Mouse (Mus musculus) ovary, postnatal 14 days (tissue): ENCODE measurements around the gene Lactbl1.

Source experiments
- DNase-seq: peaks from one replicate; pipeline ENCODE4 v3.0.0; 2022; ENCODE audit warnings: low spot score

The Lactbl1 gene

GRCm38 (mm10) chr4:136622388-136622787 lies at the start of gene Lactbl1:
Gene Lactbl1 (plus strand): TSS chr4:136622621.
- DNase-seq, result no peak

DNA sequence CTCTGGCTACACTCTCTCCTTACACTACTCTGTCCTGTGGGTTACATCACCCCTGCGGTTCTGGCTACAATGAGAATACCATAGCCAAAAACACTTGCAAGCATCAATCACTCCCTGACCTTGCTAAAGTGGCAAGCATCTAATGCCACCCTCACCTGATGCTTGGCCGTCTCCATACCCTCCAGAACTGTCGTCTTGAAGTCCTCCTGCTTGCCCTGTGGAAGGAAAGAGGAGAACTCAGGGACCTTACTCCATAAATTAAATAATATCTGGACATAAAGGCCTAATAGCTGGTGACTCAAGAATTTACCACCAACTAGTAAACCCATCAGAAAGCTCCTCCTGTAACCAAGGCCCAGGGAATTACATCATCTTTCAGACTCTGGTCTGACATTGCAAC lies 40.5 kb upstream of the Lactbl1 start:
- no peak for DNase-seq

DNA sequence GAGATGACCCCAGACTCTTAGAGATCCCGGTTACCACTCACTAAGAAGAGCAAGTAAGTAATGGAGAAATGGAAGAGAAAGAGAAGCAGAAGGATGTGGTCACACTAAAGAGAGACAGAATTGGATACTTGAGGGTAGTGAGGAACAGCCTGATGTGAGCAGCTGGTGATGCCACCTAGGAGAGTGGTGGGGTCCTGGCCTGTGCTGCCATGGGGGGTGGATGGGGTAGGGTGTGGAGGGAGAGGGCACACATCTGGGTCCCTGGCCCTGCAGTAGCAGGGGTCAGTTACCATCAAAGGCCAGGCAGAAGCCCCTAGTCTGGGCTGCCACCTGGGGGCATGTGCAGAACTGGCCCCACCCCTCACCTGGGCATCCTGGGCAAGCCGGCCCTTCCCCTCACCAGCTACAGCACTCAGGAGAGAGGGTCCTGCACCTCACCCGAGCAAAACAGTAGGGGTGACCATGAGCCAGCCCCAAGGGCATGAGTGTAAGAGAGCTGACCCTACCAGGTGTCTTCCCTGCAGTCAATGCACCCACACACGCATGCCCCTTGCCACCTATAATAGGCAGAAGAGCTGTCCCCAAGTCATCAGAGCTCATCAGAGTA lies 35.1 kb upstream of the Lactbl1 start:
- no peak for DNase-seq

- DNase-seq, result no peak
These were observed 34.4 kb upstream of the Lactbl1 start for GRCm38 (mm10) chr4:136588003-136588402.

- DNase-seq, result no peak
These were observed 30.3 kb upstream of the Lactbl1 start for GRCm38 (mm10) chr4:136592111-136592510.

GRCm38 (mm10) chr4:136594006-136594405 lies 28.4 kb upstream of the Lactbl1 start:
- no peak for DNase-seq

DNA sequence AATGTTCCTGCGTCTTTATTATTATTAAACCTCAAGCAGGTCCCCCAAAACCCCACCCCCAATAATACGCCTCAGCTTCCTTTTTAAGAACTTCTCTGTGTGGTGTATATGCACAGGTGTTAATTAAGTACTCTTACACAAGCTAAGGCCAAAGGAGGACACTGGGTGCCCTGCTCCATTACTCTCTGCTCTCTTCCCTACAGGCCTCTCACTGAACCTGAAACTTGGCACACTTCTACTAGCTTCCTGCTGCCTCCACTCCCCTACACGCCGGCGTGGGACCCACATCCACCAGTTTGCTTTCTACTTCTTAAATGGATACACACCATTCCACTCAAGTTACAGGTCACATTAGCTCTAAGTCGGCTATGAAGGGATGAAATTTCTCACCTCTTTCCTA lies 27.2 kb upstream of the Lactbl1 start:
- DNase-seq, result no peak

- DNase-seq, result no peak
These were observed 24.0 kb upstream of the Lactbl1 start for GRCm38 (mm10) chr4:136598268-136598876.

DNA sequence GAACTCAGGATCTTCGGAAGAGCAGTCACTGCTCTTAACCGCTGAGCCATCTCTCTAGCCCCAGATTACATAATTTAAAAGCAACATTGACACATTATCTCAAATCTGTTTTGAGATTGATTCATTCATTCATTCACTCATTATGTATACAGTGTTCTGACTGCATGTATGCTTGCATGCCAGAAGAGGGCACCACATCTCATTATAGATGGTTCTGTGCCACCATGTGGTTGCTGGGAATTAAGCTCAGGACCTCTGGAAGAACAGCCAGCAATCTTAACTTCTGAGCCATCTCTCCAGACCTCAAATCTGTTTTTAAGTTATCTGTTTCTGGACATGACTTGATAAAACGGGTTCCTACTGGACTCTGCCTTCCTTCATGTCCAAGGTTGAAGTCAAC lies 22.6 kb upstream of the Lactbl1 start:
- DNase-seq, result no peak

DNA sequence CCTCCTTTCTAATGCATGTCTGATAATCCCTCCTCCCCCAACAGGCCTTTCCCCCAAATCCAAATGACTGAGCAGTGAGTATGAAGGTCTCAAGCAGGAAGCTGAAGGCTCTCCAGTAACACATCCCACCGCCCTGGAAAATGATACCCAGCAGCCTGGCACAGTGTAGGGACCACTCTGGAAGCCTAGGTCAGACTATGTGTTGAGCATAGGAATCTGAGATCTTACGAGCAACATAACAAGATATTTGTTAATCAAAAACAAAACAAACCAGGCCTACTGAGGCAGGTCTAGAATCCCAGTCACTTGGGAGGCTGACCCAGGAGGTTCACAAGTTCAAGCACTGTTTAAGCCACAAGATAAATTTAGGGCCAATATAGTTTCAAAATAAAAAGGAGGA lies 21.9 kb upstream of the Lactbl1 start:
- no peak for DNase-seq

- peak; percentile 44 for DNase-seq
These were observed 20.9 kb upstream of the Lactbl1 start for GRCm38 (mm10) chr4:136601476-136601875.

GRCm38 (mm10) chr4:136602018-136602554 lies 20.3 kb upstream of the Lactbl1 start:
- peak; percentile 34 for DNase-seq

DNA sequence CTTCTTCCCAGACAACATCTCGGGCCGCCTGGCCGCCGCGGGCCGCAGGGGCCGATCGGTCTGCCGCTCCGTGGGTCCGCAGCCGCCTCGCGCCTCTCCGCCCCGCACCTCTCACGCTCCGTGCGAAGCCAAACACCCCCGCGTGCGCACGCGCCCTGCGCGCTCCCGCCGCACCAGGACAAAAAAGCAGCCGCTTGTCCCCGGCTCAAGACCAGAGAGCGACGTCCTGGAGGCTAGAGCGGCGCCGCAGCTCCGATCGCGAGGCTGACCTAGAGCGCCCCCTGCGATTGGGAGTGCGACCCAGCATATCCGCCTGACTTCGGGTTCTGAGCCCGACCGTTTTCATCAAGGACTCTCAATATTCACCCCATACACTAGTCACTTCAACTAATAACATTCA lies 19.9 kb upstream of the Lactbl1 start, which contains the start of gene Kdm1a:
Gene Kdm1a, minus strand, starts transcription at position 156 of the 400 bp plus-strand sequence.
- DNase-seq, result peak; percentile 94

DNA sequence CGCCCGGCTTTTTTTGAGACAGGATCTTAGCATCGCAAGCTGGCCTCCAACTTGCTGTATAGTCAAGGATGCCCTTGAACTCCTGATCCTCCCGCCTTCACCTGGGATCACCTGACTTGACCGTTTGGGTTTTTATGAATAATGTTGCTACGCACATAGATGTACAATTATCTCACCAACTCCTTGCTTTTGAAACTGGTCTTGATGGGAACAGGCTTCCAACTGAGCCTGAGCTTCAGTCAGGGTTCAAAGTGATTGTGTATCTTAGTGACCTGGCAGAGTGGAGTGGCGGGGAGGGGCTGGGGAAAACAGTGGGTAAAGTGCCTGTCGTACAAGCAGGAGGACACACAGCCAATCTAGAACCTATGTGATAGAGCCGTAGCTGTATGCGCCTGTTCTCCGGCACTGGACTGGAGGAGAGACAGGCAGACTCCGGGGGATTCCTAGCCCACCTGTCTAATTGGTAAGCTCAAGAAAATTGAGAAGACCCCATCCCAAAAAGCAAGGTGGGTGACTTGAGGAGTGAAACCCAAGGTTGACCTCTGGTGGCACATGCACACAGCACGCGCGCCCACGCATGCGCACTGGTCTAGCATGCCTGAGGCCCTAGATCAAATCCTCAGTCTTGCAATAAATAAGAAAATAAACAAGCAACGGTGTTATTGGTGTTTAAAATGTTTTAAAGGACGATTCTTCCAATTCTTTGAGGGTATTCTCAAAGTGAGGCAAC lies 16.5 kb upstream of the Lactbl1 start:
- DNase-seq, result no peak

DNA sequence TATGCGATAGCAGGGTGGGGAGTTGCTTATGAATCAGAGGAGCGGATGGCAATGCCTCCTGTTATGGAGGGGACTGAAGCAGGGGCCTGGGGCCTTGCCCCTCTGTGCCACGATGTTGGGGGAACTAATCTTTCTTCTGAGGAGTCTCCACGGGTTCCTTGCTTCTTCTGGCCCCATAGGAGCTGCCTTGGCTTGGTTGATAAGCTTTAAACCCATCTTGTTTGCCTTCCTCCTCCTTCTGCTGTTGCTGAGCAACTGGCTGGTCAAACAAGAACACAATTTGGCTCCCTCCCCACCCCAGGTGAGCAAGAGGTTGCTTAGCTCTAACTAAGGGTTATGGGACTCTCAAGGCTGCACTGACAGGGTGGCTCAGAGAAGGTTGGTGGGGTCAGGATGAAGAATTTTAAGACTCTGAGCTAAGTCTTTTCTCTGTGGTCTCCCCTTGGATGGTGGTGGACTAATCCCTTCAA lies 12.0 kb upstream of the Lactbl1 start, which contains the start of gene Tex46:
Gene Tex46, plus strand, starts transcription at position 51 of the 470 bp plus-strand sequence.
- no peak for DNase-seq

DNA sequence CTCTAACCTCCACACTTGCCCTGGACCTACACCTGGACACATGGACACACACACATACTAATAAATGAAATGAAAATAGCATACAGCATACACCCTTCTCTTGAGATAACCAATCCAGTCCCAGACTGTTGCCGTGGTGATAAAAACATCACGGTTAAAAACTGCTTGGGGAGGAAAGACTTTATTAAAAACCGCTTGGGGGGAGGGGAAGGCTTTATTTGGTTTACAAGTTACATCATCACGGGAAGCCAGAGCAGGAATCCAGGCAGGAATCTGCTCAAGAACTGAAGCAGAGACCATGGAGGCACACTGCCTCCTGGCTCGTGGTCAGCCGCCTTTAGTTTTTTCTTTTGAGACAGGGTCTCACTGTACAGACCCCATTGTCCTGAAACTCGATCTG lies 8.8 kb upstream of the Lactbl1 start:
- DNase-seq, result no peak

GRCm38 (mm10) chr4:136621336-136621735 lies 1.1 kb upstream of the Lactbl1 start:
- peak; percentile 60 for DNase-seq

GRCm38 (mm10) chr4:136621956-136622355 lies 465 bp upstream of the Lactbl1 start:
- DNase-seq, result no peak

DNA sequence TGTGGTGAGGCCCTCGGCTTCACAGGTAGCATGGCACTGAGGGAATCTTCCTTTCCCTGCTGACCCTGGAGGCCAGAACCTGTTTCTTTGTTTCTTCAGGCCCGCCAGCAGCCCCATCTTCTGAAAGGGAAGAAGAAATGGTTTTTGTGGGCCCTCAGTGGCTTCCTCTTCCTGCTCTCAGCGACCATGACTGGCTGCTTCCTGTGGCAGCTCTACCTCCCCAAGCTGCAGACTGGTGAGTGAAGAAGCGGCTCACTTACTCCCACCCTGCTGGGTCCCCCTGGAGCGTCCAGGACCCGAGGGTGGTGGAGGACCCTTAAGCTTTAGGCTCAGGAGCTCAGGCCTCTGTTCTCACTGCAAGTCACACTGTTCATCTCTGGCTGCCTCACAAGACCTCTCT lies 4.2 kb downstream of the Lactbl1 start:
- DNase-seq, result no peak

GRCm38 (mm10) chr4:136631237-136631994 lies 9.0 kb downstream of the Lactbl1 start:
- no peak for DNase-seq

- no peak for DNase-seq
These were observed 13.6 kb downstream of the Lactbl1 start for GRCm38 (mm10) chr4:136635995-136636394.

GRCm38 (mm10) chr4:136636511-136636910 lies 14.1 kb downstream of the Lactbl1 start:
- no peak for DNase-seq
